Mouse (Mus musculus) lung, embryonic 15.5 days (tissue): Measurements from ENCODE around the gene Plg. TPM values are rescaled to one million over a fixed set of nuclear protein-coding genes. Genes with fewer than 3 reads are reported as not detected.

ENCODE experiments used
- ATAC-seq: fragments of 200-750 bp; cut with Nextera tagmentation; 2 replicates; pipeline ENCODE4 v1.8.0; 2017; ENCODE audit warnings: moderate number of reproducible peaks, borderline replicate concordance; ENCODE audit not compliant: low FRiP score, low TSS enrichment; ENCODE audit errors: extremely low read depth
- H3K27ac ChIP-seq: fragments of 300-500 bp; sonication (generic); 2 replicates; pipeline ENCODE4 v1.5.1; 2015; ENCODE audit warnings: moderate library complexity, mild to moderate bottlenecking, inconsistent platforms
- H3K27me3 ChIP-seq: fragments of 300-500 bp; sonication (generic); 2 replicates; pipeline ENCODE4 v1.6.1; 2015; ENCODE audit warnings: inconsistent platforms
- H3K36me3 ChIP-seq: fragments of 300-500 bp; sonication (generic); 2 replicates; pipeline ENCODE4 v1.6.1; 2015; ENCODE audit warnings: inconsistent platforms
- H3K4me1 ChIP-seq: fragments of 300-500 bp; sonication (generic); 2 replicates; pipeline ENCODE4 v1.6.1; 2015; ENCODE audit warnings: inconsistent platforms
- H3K4me2 ChIP-seq: fragments of 300-500 bp; sonication (generic); 2 replicates; pipeline ENCODE4 v1.6.1; 2015; ENCODE audit warnings: inconsistent platforms, mild to moderate bottlenecking, moderate library complexity
- H3K4me3 ChIP-seq: fragments of 300-500 bp; sonication (generic); 2 replicates; pipeline ENCODE4 v1.5.1; 2015; ENCODE audit warnings: mild to moderate bottlenecking, inconsistent platforms
- H3K9ac ChIP-seq: fragments of 300-500 bp; sonication (generic); 2 replicates; pipeline ENCODE4 v1.6.1; 2015; ENCODE audit warnings: inconsistent platforms
- H3K9me3 ChIP-seq: fragments of 300-500 bp; sonication (generic); 2 replicates; pipeline ENCODE4 v1.6.1; 2016; ENCODE audit warnings: inconsistent platforms
- WGBS: fragments of 180-500 bp; shearing (Covaris S2); methylation state at CpG from one replicate; pipeline ENCODE4 v1.1.7; 2015; 5-methylcytosine and 5-hydroxymethylcytosine counted together
- polyA plus RNA-seq: library from polyadenylated mRNA; unstranded; fragments of >200 nt; fragmentation: Nextera tagmentation; extraction: Ambion mirVana; gene quantifications from 2 replicates; pipeline ENCODE4 v1.2.1, GENCODE M21; 2015

Plg gene
- polyA plus RNA-seq, 1 experiment from 2014 or later = 0.34 TPM

DNA sequence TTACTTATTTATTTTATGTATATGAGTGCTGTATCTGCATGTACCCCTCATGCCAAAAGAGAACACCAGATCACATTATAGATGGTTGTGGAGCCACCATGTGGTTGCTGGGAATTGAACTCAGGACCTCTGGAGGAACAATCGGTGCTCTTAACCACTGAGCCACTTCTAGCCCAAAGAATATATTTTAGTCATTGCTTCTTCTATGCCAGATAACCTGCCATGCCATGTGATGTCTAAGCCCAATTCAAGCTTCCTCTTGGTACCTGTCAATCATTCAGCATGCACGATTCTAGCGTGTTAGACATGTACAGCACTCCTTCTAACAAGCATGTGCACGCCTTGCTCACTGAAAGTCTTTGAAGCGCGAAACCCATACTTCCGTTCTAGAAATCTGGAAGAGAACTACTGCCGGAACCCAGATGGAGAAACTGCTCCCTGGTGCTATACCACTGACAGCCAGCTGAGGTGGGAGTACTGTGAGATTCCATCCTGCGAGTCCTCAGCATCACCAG lies 17.8 kb downstream of the Plg start:
- H3K4me2 ChIP-seq = no peak overlapping the region
- H3K4me1 ChIP-seq = no peaks in the 10 kb centered on the region
- H3K27ac ChIP-seq = no peak overlapping the region
- no peaks in the 10 kb centered on the region for H3K27me3 ChIP-seq
- ATAC-seq = no peak
- no peaks in the 10 kb centered on the region for H3K36me3 ChIP-seq
- WGBS = 90% methylated on average over 9 of the region's 9 CpGs
- no peak overlapping the region for H3K4me3 ChIP-seq
- no peak overlapping the region for H3K9ac ChIP-seq
- H3K9me3 ChIP-seq = no peaks in the 10 kb centered on the region

DNA sequence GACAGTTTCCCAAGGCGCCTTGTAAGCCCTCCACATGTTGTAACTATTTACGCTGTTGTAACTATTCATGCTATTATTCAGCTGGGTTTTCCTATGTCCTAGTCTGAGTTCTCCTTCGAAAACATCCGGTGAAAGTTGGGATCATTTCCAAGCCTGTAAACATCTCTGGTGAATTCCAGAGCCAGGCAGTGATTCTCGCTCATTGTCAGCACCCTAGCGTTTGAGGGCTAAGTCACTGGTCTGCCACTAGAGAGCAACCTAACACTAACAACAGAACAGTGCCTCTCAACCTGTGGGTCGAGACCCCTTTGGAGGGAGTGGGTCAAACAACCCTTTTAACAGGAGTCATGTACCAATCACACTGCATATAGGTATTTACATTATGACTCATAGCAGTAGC lies 25.0 kb downstream of the Plg start:
- 36% methylated on average over 7 of the region's 7 CpGs for WGBS
- peak; percentile 81; the same call in 1 of the 2 replicates for ATAC-seq

DNA sequence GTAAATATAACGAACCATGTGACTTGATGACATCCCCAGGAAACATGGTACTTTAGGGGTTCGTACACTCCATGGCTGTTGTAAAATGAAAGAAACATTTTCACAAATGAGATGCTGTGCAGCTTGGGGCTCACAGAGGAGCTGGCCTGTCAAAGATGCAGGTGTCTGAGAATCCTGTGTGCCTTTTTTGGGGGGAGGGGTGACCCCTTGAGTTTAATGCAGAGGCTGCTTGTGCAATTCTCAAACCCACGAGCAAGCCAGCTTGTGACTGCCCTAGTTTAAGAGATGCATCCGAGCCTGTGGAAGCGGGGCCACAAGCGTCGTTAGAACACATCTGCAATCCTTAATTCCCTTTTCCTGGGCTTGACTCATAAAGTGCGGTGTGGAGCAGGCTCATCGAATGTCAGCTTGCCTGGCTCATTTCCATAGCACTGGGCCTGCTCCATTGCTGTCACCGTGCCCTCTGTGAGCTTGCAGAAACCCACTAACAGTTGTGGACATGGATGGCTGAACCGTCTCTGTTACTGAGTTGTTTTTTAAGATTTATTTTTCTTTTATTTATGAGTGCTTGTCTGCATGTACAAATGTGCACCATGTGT lies 31.0 kb downstream of the Plg start:
- Histone ChIP-seq H3K9me3 (no peaks in the 10 kb centered on the region), H3K4me1 (peaks cover 6% of the 10 kb centered on the region; the same call in 1 of the 2 replicates), H3K27ac (no peak overlapping the region), H3K36me3 (no peaks in the 10 kb centered on the region), H3K4me2 (no peak overlapping the region), H3K9ac (no peak overlapping the region), H3K27me3 (no peaks in the 10 kb centered on the region), H3K4me3 (no peak overlapping the region)
- WGBS = 55% methylated on average over 11 of the region's 11 CpGs
- no peak for ATAC-seq

More for the DNA sequence above, 25.0 kb downstream of the Plg start:
- Histone ChIP-seq H3K4me3 (no peak overlapping the region), H3K27ac (peak overlapping the region; percentile 24; the same call in 1 of the 2 replicates), H3K9me3 (no peaks in the 10 kb centered on the region), H3K27me3 (no peaks in the 10 kb centered on the region), H3K4me1 (no peaks in the 10 kb centered on the region), H3K4me2 (no peak overlapping the region), H3K9ac (no peak overlapping the region), H3K36me3 (no peaks in the 10 kb centered on the region)

GRCm38 (mm10) chr17:12412181-12412890 lies 33.9 kb downstream of the Plg start:
- ATAC-seq = peak; percentile 89

GRCm38 (mm10) chr17:12412891-12413237 lies 34.5 kb downstream of the Plg start:
- ATAC-seq = no peak
- Histone ChIP-seq H3K4me1 (peaks cover 23% of the 10 kb centered on the region), H3K4me3 (no peak overlapping the region), H3K9me3 (no peaks in the 10 kb centered on the region), H3K9ac (no peak overlapping the region), H3K27ac (peak overlapping the region; percentile 69), H3K4me2 (no peak overlapping the region), H3K36me3 (no peaks in the 10 kb centered on the region), H3K27me3 (no peaks in the 10 kb centered on the region)
- whole genome bisulfite sequencing = 50% methylated on average over 3 of the region's 3 CpGs

More at GRCm38 (mm10) chr17:12412181-12412890, 33.9 kb downstream of the Plg start:
- no peaks in the 10 kb centered on the region for H3K9me3 ChIP-seq
- H3K4me2 ChIP-seq = no peak overlapping the region
- peak overlapping the region; percentile 69 for H3K27ac ChIP-seq
- no peaks in the 10 kb centered on the region for H3K27me3 ChIP-seq
- peaks cover 23% of the 10 kb centered on the region for H3K4me1 ChIP-seq
- no peaks in the 10 kb centered on the region for H3K36me3 ChIP-seq
- 45% methylated on average over 10 of the region's 10 CpGs for WGBS
- H3K4me3 ChIP-seq = no peak overlapping the region
- no peak overlapping the region for H3K9ac ChIP-seq

- Histone ChIP-seq H3K9me3 (no peaks in the 10 kb centered on the region), H3K4me3 (no peak overlapping the region), H3K27ac (peak overlapping the region; percentile 49), H3K4me2 (no peak overlapping the region), H3K4me1 (peaks cover 26% of the 10 kb centered on the region), H3K9ac (no peak overlapping the region), H3K36me3 (no peaks in the 10 kb centered on the region), H3K27me3 (no peaks in the 10 kb centered on the region)
- no peak for ATAC-seq
- 38% methylated on average over 15 of the region's 15 CpGs for WGBS
These were observed 36.8 kb downstream of the Plg start for GRCm38 (mm10) chr17:12415031-12415735.

- no peak for ATAC-seq
- Histone ChIP-seq H3K27me3 (no peaks in the 10 kb centered on the region), H3K9me3 (no peaks in the 10 kb centered on the region), H3K36me3 (no peaks in the 10 kb centered on the region), H3K27ac (peak overlapping the region; percentile 49), H3K4me3 (no peak overlapping the region), H3K4me2 (no peak overlapping the region), H3K9ac (no peak overlapping the region), H3K4me1 (peaks cover 28% of the 10 kb centered on the region)
- WGBS = 31% methylated on average over 5 of the region's 5 CpGs
These were observed 37.3 kb downstream of the Plg start for GRCm38 (mm10) chr17:12415741-12416140.

GRCm38 (mm10) chr17:12416250-12416895 lies 38.0 kb downstream of the Plg start:
- no peaks in the 10 kb centered on the region for H3K36me3 ChIP-seq
- H3K9me3 ChIP-seq = no peaks in the 10 kb centered on the region
- peaks cover 33% of the 10 kb centered on the region for H3K4me1 ChIP-seq
- no peaks in the 10 kb centered on the region for H3K27me3 ChIP-seq
- 27% methylated on average over 6 of the region's 6 CpGs for WGBS
- H3K27ac ChIP-seq = peak overlapping the region; percentile 49; the same call in 1 of the 2 replicates
- H3K4me3 ChIP-seq = no peak overlapping the region
- H3K9ac ChIP-seq = no peak overlapping the region
- no peak overlapping the region for H3K4me2 ChIP-seq
- ATAC-seq = peak; percentile 34; the same call in 1 of the 2 replicates

- Histone ChIP-seq H3K27ac (peak overlapping the region; percentile 4; the same call in 1 of the 2 replicates), H3K4me2 (0 out of 2 replicates have a peak overlapping the region, but pooled peaks have one; percentile 0), H3K4me3 (no peak overlapping the region), H3K36me3 (no peaks in the 10 kb centered on the region), H3K27me3 (no peaks in the 10 kb centered on the region), H3K9me3 (no peaks in the 10 kb centered on the region), H3K9ac (no peak overlapping the region), H3K4me1 (peaks cover 32% of the 10 kb centered on the region)
- 39% methylated on average over 19 of the region's 19 CpGs for WGBS
- ATAC-seq = no peak
These were observed 41.2 kb downstream of the Plg start for GRCm38 (mm10) chr17:12419491-12420079.

GRCm38 (mm10) chr17:12420886-12421574 lies 42.6 kb downstream of the Plg start:
- ATAC-seq = no peak
- Histone ChIP-seq H3K27ac (peak overlapping the region; percentile 44; the same call in 1 of the 2 replicates), H3K9me3 (no peaks in the 10 kb centered on the region), H3K4me1 (peaks cover 17% of the 10 kb centered on the region), H3K9ac (no peak overlapping the region), H3K4me3 (no peak overlapping the region), H3K4me2 (no peak overlapping the region), H3K36me3 (no peaks in the 10 kb centered on the region), H3K27me3 (no peaks in the 10 kb centered on the region)
- WGBS = 57% methylated on average over 16 of the region's 16 CpGs

- Histone ChIP-seq H3K27me3 (no peaks in the 10 kb centered on the region), H3K9me3 (no peaks in the 10 kb centered on the region), H3K36me3 (no peaks in the 10 kb centered on the region), H3K4me2 (no peak overlapping the region), H3K27ac (no peak overlapping the region), H3K4me1 (peaks cover 16% of the 10 kb centered on the region), H3K4me3 (no peak overlapping the region), H3K9ac (no peak overlapping the region)
- WGBS = 88% methylated on average over 1 of the region's 1 CpGs
- no peak for ATAC-seq
These were observed 43.7 kb downstream of the Plg start for GRCm38 (mm10) chr17:12422143-12422542.
